Comparison of ENCODE assay signal across 19 mouse cellular contexts in genomic region chr3:127243928-127244642, GRCm38 (mm10).
DNase-seq lines count a peak whose midpoint lies in the region; ATAC-seq lines count a peak whose summit lies in the region.
"Had no signal": no experiment of that assay in that cellular context is flagged by ENCODE, and none has a peak within 500 bp of the region (broad histone marks: within the 10 kb centered on the region; RNA-seq: fewer than 3 reads in every experiment).

No protein-coding gene starts in this region.

- ATAC-seq in forebrain, embryonic 12.5 days (ENCODE audit: low FRiP score): peak; percentile 69
- ATAC-seq in hindbrain, embryonic 16.5 days: peak; percentile 51; the same call in 1 of the 2 replicates
- ATAC-seq in neural tube, embryonic 13.5 days (ENCODE audit: low read depth): peak; percentile 51; the same call in 1 of the 2 replicates
- ATAC-seq: activated CD4-positive, CD25-positive, alpha-beta regulatory T cell, adult 4 months; CD4-positive, CD25-positive, alpha-beta regulatory T cell, adult 4 months had no signal

- DNase-seq in embryo, embryonic 11 days: peak; percentile 56
- DNase-seq in kidney, postnatal 25 days: no peak
- DNase-seq in ovary, postnatal 10 days (ENCODE audit: low spot score): no peak
- DNase-seq in spleen, postnatal 10 days (ENCODE audit: low spot score in 2 of 2): no peak
- DNase-seq: adrenal gland, postnatal 36 days; cerebellum, adult 11 months; gastrocnemius, postnatal 10 days; kidney, adult 11 months; kidney, postnatal 4 days; lung, adult 2 months had no signal

- peak overlapping the region; percentile 65 for H3K27ac ChIP-seq in forebrain, embryonic 12.5 days
- no peak overlapping the region for H3K27ac ChIP-seq in hindbrain, embryonic 16.5 days (ENCODE audit: low read depth, low read length)
- peak overlapping the region; percentile 14; the same call in 1 of the 2 replicates for H3K27ac ChIP-seq in neural tube, embryonic 13.5 days (replicated peaks)
- H3K27ac ChIP-seq: left cerebral cortex, adult 2 months; limb, embryonic 15.5 days; macrophage had no signal

- H3K36me3 ChIP-seq in forebrain, embryonic 12.5 days (replicated peaks): no peaks in the 10 kb centered on the region
- H3K36me3 ChIP-seq in hindbrain, embryonic 16.5 days (ENCODE audit: control insufficient read depth, insufficient read depth, low read length): no peaks in the 10 kb centered on the region
- H3K36me3 ChIP-seq in neural tube, embryonic 13.5 days: no peaks in the 10 kb centered on the region
- H3K36me3 ChIP-seq: limb, embryonic 15.5 days had no signal

- H3K4me1 ChIP-seq in forebrain, embryonic 12.5 days: peaks cover 12% of the 10 kb centered on the region
- no peaks in the 10 kb centered on the region for H3K4me1 ChIP-seq in hindbrain, embryonic 16.5 days (ENCODE audit: control insufficient read depth, insufficient read depth, low read depth, low read length)
- peaks cover 32% of the 10 kb centered on the region for H3K4me1 ChIP-seq in neural tube, embryonic 13.5 days (replicated peaks)
- H3K4me1 ChIP-seq: limb, embryonic 15.5 days had no signal

- WGBS in forebrain, embryonic 12.5 days: 53% methylated on average over 10 of the region's 10 CpGs
- 31% methylated on average over 10 of the region's 10 CpGs for WGBS in hindbrain, embryonic 16.5 days
- WGBS in neural tube, embryonic 13.5 days: 23% methylated on average over 10 of the region's 10 CpGs

- H3K9ac ChIP-seq in forebrain, embryonic 12.5 days: no peak overlapping the region
- no peak overlapping the region for H3K9ac ChIP-seq in hindbrain, embryonic 16.5 days (ENCODE audit: low read depth, low read length)
- H3K9ac ChIP-seq in neural tube, embryonic 13.5 days: no peak overlapping the region
- H3K9ac ChIP-seq: limb, embryonic 15.5 days had no signal

- no peaks in the 10 kb centered on the region for H3K9me3 ChIP-seq in forebrain, embryonic 12.5 days
- H3K9me3 ChIP-seq in hindbrain, embryonic 16.5 days (ENCODE audit: control insufficient read depth, low read length): no peaks in the 10 kb centered on the region
- no peaks in the 10 kb centered on the region for H3K9me3 ChIP-seq in neural tube, embryonic 13.5 days
- H3K9me3 ChIP-seq: limb, embryonic 15.5 days had no signal

- H3K4me3 ChIP-seq in forebrain, embryonic 12.5 days (replicated peaks): no peak overlapping the region
- H3K4me3 ChIP-seq in hindbrain, embryonic 16.5 days (ENCODE audit: low read length): no peak overlapping the region
- no peak overlapping the region for H3K4me3 ChIP-seq in neural tube, embryonic 13.5 days
- H3K4me3 ChIP-seq: left cerebral cortex, adult 2 months; limb, embryonic 15.5 days; myocyte had no signal

- no peak overlapping the region for H3K4me2 ChIP-seq in forebrain, embryonic 12.5 days
- no peak overlapping the region for H3K4me2 ChIP-seq in hindbrain, embryonic 16.5 days (ENCODE audit: low read length)
- no peak overlapping the region for H3K4me2 ChIP-seq in neural tube, embryonic 13.5 days
- H3K4me2 ChIP-seq: limb, embryonic 15.5 days had no signal

- H3K27me3 ChIP-seq in forebrain, embryonic 12.5 days: no peaks in the 10 kb centered on the region
- H3K27me3 ChIP-seq in hindbrain, embryonic 16.5 days (replicated peaks; ENCODE audit: control insufficient read depth, insufficient read depth, low read length): no peaks in the 10 kb centered on the region
- no peaks in the 10 kb centered on the region for H3K27me3 ChIP-seq in neural tube, embryonic 13.5 days
- H3K27me3 ChIP-seq: limb, embryonic 15.5 days had no signal
